Mouse (Mus musculus) G1E (cell line): ENCODE measurements around the gene Sdk1. TPM values are rescaled to one million over a fixed set of nuclear protein-coding genes. Genes with fewer than 3 reads are reported as not detected.

Source experiments
- ATAC-seq: 2 replicates; pipeline ENCODE4 v1.8.0; 2016; ENCODE audit warnings: mild to moderate bottlenecking; ENCODE audit not compliant: insufficient number of reproducible peaks, poor library complexity, low FRiP score, severe bottlenecking; ENCODE audit errors: extremely low read depth
- DNase-seq: peaks from one replicate; pipeline ENCODE4 v3.0.0; 2012; ENCODE audit warnings: low spot score
- H3K27me3 ChIP-seq: 2 replicates; pipeline ENCODE4 v1.6.1; 2012; ENCODE audit warnings: mild to moderate bottlenecking, low read length, inconsistent platforms; ENCODE audit not compliant: insufficient read depth
- H3K36me3 ChIP-seq: replicated peaks from 2 replicates; pipeline ENCODE3; 2012; ENCODE audit warnings: mild to moderate bottlenecking, inconsistent platforms
- H3K4me1 ChIP-seq: 2 replicates; pipeline ENCODE4 v1.6.1; 2012; ENCODE audit warnings: low read depth, low read length, inconsistent platforms, mixed read lengths; ENCODE audit not compliant: insufficient read depth
- H3K4me3 ChIP-seq: 2 replicates; pipeline ENCODE4 v1.5.1; 2012; ENCODE audit warnings: low read depth, mild to moderate bottlenecking, inconsistent platforms, low read length, moderate library complexity, mixed read lengths
- H3K9me3 ChIP-seq: replicated peaks from 2 replicates; pipeline ENCODE4 v1.6.1; 2012; ENCODE audit warnings: inconsistent platforms
- CTCF ChIP-seq: IDR thresholded peaks from 2 replicates; pipeline ENCODE4 v1.5.1; 2012; ENCODE audit warnings: low read depth, low read length, inconsistent platforms, mixed read lengths
- GATA1 ChIP-seq: IDR thresholded peaks from 2 replicates; pipeline ENCODE4 v1.6.1; 2012; ENCODE audit warnings: borderline replicate concordance, low read length, inconsistent platforms, mixed read lengths
- GATA2 ChIP-seq: IDR thresholded peaks from 2 replicates; pipeline ENCODE4 v1.6.1; 2012; ENCODE audit warnings: low read depth, low read length, inconsistent platforms, borderline replicate concordance
- POLR2AphosphoS5 ChIP-seq: IDR thresholded peaks from 2 replicates; pipeline ENCODE4 v1.6.1; 2012; ENCODE audit warnings: low read depth, low read length, inconsistent platforms; ENCODE audit not compliant: insufficient replicate concordance
- TAL1 ChIP-seq: conservative IDR thresholded peaks from 2 replicates; pipeline ENCODE4 v1.6.1; 2012; ENCODE audit warnings: low read depth, low read length, inconsistent platforms, mixed read lengths
- polyA plus RNA-seq: library from polyadenylated mRNA; stranded (reverse); fragments of >175 nt; gene quantifications from 2 replicates; pipeline ENCODE4 v1.2.3, GENCODE M21; 2012
- total RNA-seq, 2 experiments: library from RNA; stranded (forward) in 1 of 2; stranded (reverse) in 1 of 2; fragments of 200-1000 nt in 1 of 2; fragments of >200 nt in 1 of 2; fragmentation: Nextera tagmentation in 1 of 2; gene quantifications; 2 replicates each; pipeline ENCODE4 v1.2.3; 2014 to 2017

The Sdk1 gene
- total and polyA plus RNA-seq, 3 experiments = 0.27 TPM; not detected in 2

GRCm38 (mm10) chr5:142163483-142163882 lies 922.2 kb downstream of the Sdk1 start:
- no peak for ATAC-seq
- Histone ChIP-seq H3K4me3 (no peak overlapping the region), H3K27me3 (no peaks in the 10 kb centered on the region; the same call in 1 of the 2 replicates), H3K9me3 (peaks cover 90% of the 10 kb centered on the region), H3K4me1 (no peaks in the 10 kb centered on the region), H3K36me3 (no peaks in the 10 kb centered on the region)
- TF ChIP-seq GATA2 (no peak), GATA1 (no peak), POLR2AphosphoS5 (no peak), TAL1 (no peak), CTCF (no peak)
- no peak for DNase-seq

GRCm38 (mm10) chr5:142173636-142174035 lies 932.3 kb downstream of the Sdk1 start:
- no peak for TF ChIP-seq GATA2
- no peak for TF ChIP-seq TAL1
- no peak for TF ChIP-seq POLR2AphosphoS5
- TF ChIP-seq CTCF = no peak
- no peak for TF ChIP-seq GATA1
- no peak for ATAC-seq
- Histone ChIP-seq H3K4me3 (no peak overlapping the region), H3K36me3 (no peaks in the 10 kb centered on the region), H3K9me3 (peaks cover 69% of the 10 kb centered on the region), H3K4me1 (no peaks in the 10 kb centered on the region), H3K27me3 (no peaks in the 10 kb centered on the region)
- DNase-seq = no peak

DNA sequence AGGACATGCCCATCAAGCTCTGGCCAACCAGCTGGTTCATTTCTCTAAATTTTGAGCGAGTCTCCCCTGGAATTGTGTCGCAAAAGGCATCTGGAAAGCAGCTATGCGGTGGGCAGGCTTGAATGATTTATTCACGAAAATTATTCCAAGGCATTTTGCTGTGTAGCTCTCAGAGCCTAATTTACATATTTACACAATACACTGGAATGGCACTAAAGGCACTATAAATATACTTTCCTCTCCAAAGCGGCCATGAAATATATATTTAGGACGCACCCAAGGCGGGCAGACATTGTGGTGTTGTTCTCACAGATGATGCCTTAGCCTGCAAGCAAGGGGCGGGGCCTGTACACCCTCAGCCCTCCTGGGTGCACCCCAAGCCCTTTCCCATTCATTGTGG lies 936.9 kb downstream of the Sdk1 start:
- TF ChIP-seq CTCF (no peak), GATA2 (no peak), GATA1 (no peak), TAL1 (no peak), POLR2AphosphoS5 (no peak)
- Histone ChIP-seq H3K9me3 (peaks cover 80% of the 10 kb centered on the region), H3K27me3 (no peaks in the 10 kb centered on the region), H3K4me3 (no peak overlapping the region), H3K36me3 (no peaks in the 10 kb centered on the region), H3K4me1 (no peaks in the 10 kb centered on the region)
- DNase-seq = no peak
- no peak for ATAC-seq

DNA sequence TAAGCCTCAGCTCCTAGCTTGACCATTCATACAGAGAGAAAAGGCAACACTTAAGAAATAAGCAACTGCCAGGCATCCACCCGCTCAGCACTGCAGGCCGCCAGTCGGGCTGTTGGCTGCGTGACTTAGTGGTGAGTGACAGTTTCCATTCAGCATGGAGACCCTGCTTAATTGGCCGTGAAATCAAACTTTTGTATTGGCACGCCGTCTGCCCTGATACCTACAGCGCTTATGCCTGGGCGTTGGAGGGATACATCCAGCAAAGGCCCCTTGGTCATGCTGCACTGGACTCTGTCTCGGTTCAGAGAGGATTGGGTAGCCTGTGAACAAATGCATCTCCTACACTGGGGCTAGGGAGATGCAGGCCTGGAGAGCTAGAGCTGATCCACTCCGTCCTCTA lies 938.0 kb downstream of the Sdk1 start:
- H3K27me3 ChIP-seq = no peaks in the 10 kb centered on the region
- H3K4me3 ChIP-seq = no peak overlapping the region
- no peaks in the 10 kb centered on the region for H3K4me1 ChIP-seq
- TF ChIP-seq GATA1 (no peak), POLR2AphosphoS5 (no peak), GATA2 (no peak), CTCF (no peak), TAL1 (no peak)
- no peaks in the 10 kb centered on the region for H3K36me3 ChIP-seq
- DNase-seq (no peak), ATAC-seq (no peak)
- H3K9me3 ChIP-seq = peaks cover 82% of the 10 kb centered on the region

GRCm38 (mm10) chr5:142181862-142182261 lies 940.6 kb downstream of the Sdk1 start:
- ATAC-seq = no peak
- Histone ChIP-seq H3K9me3 (peaks cover 81% of the 10 kb centered on the region), H3K36me3 (no peaks in the 10 kb centered on the region), H3K4me3 (no peak overlapping the region), H3K27me3 (no peaks in the 10 kb centered on the region), H3K4me1 (no peaks in the 10 kb centered on the region)
- DNase-seq = no peak
- TF ChIP-seq POLR2AphosphoS5 (no peak), GATA1 (no peak), GATA2 (no peak), CTCF (no peak), TAL1 (no peak)

- H3K9me3 ChIP-seq = peaks cover 81% of the 10 kb centered on the region
- H3K36me3 ChIP-seq = no peaks in the 10 kb centered on the region
- TF ChIP-seq TAL1 (no peak), GATA1 (no peak), POLR2AphosphoS5 (no peak), GATA2 (no peak), CTCF (no peak)
- ATAC-seq (no peak), DNase-seq (no peak)
- no peaks in the 10 kb centered on the region for H3K27me3 ChIP-seq
- H3K4me1 ChIP-seq = no peaks in the 10 kb centered on the region
- H3K4me3 ChIP-seq = no peak overlapping the region
Measured at GRCm38 (mm10) chr5:142188765-142189164, 947.5 kb downstream of the Sdk1 start.

DNA sequence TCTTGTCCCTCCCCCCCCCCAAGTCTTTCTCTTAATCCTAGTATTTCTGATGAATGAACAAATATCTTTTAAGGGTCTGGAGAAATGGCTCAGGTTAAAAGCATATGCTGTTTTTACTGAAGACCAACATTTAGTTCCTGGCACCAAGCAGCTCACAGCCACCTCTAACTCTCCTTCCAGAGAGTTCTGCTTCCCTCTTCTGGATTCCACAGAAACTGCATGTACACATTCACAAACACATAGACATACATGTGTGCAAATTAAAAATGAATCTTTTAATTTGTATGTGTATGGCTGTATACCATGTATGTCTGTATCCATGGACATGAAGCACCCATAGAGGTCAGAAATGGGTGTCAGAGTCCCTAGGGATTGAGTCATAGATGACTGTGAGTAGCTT lies 968.6 kb downstream of the Sdk1 start:
- Histone ChIP-seq H3K36me3 (no peaks in the 10 kb centered on the region), H3K9me3 (peaks cover 68% of the 10 kb centered on the region), H3K4me1 (no peaks in the 10 kb centered on the region), H3K4me3 (no peak overlapping the region), H3K27me3 (no peaks in the 10 kb centered on the region)
- no peak for ATAC-seq
- no peak for DNase-seq
- TF ChIP-seq GATA1 (no peak), TAL1 (no peak), GATA2 (no peak), CTCF (no peak), POLR2AphosphoS5 (no peak)
